Mouse (Mus musculus) bone marrow, adult 2 months (tissue): ENCODE measurements at regions not wholly inside any gene's neighbourhood (a gene's known extent, or its start where the extent isn't known, plus 50 kb on each side); places are given as distances from the start of the nearest gene placed in this dataset.

Source experiments
- H3K27ac ChIP-seq: fragments of 200-500 bp; 2 replicates; pipeline ENCODE4 v1.5.1; 2012; ENCODE audit warnings: low read depth, mild to moderate bottlenecking, control low read depth, inconsistent platforms, low read length; ENCODE audit not compliant: control insufficient read depth, poor library complexity, insufficient read depth
- H3K4me1 ChIP-seq: fragments of 200-500 bp; 2 replicates; pipeline ENCODE4 v1.6.1; 2011; ENCODE audit warnings: low read length; ENCODE audit not compliant: control insufficient read depth, insufficient read depth
- H3K4me3 ChIP-seq: fragments of 200-500 bp; replicated peaks from 2 replicates; pipeline ENCODE3; 2011; ENCODE audit warnings: mild to moderate bottlenecking, low read depth, low read length, control low read depth; ENCODE audit not compliant: control insufficient read depth
- CTCF ChIP-seq: fragments of 200-500 bp; IDR thresholded peaks from 2 replicates; pipeline ENCODE4 v1.5.1; 2011; ENCODE audit warnings: low read length, control low read depth; ENCODE audit not compliant: control insufficient read depth, insufficient read depth
- POLR2A ChIP-seq: fragments of 200-500 bp; IDR thresholded peaks from 2 replicates; pipeline ENCODE4 v1.6.1; 2011; ENCODE audit warnings: low read depth, mild to moderate bottlenecking, control low read depth, low read length, borderline replicate concordance; ENCODE audit not compliant: control insufficient read depth
- WGBS: fragments of 180-500 bp; shearing (Covaris S2); methylation state at CpG from one replicate; pipeline ENCODE4 v1.1.7; 2018; 5-methylcytosine and 5-hydroxymethylcytosine counted together

DNA sequence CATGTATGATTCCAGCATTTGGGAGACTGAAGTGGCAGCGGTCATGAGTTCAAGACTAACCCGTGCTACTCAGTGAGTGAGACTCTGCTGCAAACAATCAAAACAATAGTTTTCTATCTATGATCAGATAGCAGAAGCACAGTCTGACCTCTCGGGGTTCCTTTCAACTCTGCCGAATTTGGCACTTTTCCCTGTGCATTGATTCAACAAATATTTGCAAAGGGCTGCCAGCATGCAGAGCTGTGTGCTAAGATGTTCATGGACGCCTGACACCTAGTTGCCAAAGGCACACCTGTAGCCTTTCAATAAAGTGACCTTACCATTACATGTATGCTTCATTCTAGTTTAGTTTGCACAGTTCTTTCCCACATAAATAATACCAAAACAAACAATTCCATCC lies 118.7 kb upstream of the Tsc22d2 start:
- TF ChIP-seq POLR2A (no peak), CTCF (no peak)
- 64% methylated on average over 5 of the region's 5 CpGs for WGBS
- H3K4me1 ChIP-seq, result no peaks in the 10 kb centered on the region

DNA sequence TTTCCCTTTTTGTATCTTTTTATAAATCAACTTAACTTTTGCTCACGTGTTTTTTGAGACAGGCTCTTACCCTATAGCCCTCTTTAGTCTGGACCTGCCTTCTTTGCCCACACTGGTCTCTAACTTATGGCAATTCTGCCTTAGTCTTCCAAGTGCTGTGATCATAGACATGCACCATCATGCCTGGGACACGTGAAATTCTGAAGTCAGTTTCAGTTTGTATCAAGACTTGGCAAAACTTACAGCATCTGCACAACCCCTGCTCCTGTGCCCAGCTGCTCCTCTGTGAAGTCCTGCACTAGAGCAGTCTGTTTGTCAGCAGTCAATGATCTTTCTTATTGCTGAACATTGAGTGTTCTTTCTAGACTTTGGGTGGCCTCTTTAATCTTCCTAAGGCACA lies 114.3 kb upstream of the Tsc22d2 start:
- Histone ChIP-seq H3K27ac (no peak overlapping the region), H3K4me1 (no peaks in the 10 kb centered on the region), H3K4me3 (no peak overlapping the region)
- WGBS, result 64% methylated on average over 2 of the region's 2 CpGs
- TF ChIP-seq CTCF (no peak), POLR2A (no peak)

More for the DNA sequence above, 118.7 kb upstream of the Tsc22d2 start:
- Histone ChIP-seq H3K27ac (no peak overlapping the region), H3K4me3 (no peak overlapping the region)

DNA sequence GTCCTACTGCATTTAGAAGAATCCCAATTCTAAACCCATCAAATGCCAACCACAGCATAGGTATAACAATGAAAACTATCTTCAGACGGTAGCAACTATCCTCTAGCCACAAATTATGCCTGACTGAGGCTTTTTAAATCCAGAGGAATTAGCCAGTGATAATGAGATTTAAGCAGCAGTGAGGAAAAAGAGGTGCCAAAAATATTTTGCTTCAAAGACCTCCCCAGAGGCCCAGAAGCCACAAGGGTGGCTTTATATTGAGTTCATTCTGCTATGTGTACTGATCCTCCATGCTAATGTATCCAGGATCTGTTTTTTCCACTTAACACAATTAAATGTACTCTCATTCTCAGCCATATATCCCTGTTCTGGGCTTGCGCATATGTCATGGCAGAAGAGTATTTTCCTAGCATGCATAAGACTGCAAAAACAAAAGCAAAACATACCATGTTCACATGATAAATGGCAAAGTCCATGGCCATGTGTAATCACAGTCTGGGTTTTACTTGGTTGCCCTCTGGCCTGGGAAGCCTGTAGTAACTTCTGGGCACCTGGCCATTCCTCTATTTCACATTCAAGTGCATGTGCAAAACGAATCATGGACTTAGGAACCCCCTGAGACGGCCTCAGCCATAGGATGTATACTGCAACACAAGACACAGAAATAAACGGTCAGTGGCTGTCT lies 113.6 kb upstream of the Tsc22d2 start:
- TF ChIP-seq CTCF, result no peak
- no peak for TF ChIP-seq POLR2A
- no peaks in the 10 kb centered on the region for H3K4me1 ChIP-seq
- WGBS, result 68% methylated on average over 5 of the region's 5 CpGs
- no peak overlapping the region for H3K27ac ChIP-seq
- no peak overlapping the region for H3K4me3 ChIP-seq

DNA sequence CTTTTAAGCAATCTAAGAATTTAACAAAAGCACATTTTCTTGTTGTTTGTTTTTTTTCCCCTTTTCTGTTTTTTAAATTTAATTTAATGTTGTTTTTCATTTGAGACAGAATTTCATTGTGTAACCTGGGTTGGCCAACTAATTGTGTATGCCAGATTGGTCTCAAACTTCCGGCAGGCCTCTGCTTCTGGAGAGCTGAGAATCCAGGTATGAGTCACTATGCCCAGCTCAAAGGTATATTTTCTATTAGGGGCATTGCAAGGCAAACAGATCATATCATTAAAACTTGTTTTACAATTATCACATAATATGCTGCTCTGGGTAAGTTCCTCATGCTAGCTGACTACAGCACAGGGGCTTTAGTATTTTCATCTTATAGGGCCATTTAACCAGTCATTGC lies 112.2 kb upstream of the Tsc22d2 start:
- TF ChIP-seq POLR2A, result no peak
- no peak for TF ChIP-seq CTCF
- Histone ChIP-seq H3K4me1 (no peaks in the 10 kb centered on the region), H3K27ac (no peak overlapping the region), H3K4me3 (no peak overlapping the region)
- 89% methylated on average over 1 of the region's 1 CpGs for WGBS

DNA sequence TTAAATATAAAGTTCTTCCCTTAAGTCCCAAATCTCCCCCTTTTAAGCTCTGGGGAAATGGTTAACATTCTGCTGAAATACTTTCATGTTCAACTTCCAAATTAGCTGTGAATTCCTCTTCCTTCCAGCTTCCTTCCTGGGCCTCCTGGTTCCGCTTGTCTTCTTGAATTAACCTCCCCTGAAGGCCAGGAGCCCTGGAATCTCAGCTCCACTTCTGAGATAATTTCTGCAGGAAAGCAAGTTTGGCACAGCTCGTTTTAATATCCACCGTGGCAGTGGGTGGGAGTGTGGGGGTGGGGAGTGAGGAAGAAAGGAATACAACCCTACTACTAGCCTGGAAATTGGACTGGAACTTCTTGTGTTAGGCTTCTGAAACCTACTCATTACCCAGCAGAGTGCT lies 110.8 kb upstream of the Tsc22d2 start:
- TF ChIP-seq POLR2A (no peak), CTCF (no peak)
- WGBS, result 44% methylated on average over 3 of the region's 3 CpGs
- no peaks in the 10 kb centered on the region for H3K4me1 ChIP-seq
- H3K27ac ChIP-seq, result no peak overlapping the region
- no peak overlapping the region for H3K4me3 ChIP-seq

DNA sequence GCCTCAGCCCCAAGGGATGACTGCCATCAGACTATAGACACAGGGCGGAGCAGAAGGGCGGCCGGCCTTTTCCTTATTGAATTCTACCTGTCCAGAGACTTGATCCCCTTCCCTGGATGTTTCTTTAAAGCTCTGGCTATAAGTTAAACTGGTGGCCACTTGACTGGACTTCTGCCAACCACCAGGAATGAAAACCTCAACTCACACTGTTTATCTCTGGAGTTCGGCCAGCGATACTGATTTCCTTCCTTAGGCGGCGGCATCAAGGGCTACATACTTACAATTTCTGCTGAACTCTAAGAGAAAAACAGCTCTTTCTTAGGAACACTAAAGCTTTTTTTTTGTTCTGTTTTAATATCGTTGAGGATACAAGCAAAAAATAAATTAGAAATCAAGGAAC lies 104.9 kb upstream of the Tsc22d2 start:
- Histone ChIP-seq H3K27ac (no peak overlapping the region), H3K4me3 (no peak overlapping the region), H3K4me1 (no peaks in the 10 kb centered on the region)
- WGBS, result 37% methylated on average over 8 of the region's 8 CpGs
- TF ChIP-seq CTCF, result no peak
- no peak for TF ChIP-seq POLR2A

DNA sequence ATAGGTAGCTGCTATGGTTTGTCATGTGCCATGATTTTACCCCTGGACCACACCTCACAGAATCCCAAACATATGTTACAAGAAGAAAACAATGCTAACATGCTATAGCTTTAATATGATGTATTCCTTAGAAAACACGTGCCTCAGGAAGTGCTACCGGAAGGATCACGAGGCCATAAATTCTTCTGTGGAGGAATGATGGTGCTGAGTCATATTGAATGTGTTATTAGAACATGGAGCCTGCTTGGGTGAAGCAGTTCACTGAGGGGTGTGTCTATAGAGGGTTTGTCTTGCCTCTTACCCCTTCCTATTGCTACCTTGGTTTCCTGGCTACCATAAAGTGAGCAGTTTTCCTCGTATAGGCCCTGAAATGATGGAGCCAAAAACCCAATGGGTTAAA lies 104.1 kb upstream of the Tsc22d2 start:
- Histone ChIP-seq H3K27ac (no peak overlapping the region), H3K4me3 (no peak overlapping the region), H3K4me1 (no peaks in the 10 kb centered on the region)
- 43% methylated on average over 4 of the region's 4 CpGs for WGBS
- TF ChIP-seq CTCF, result no peak
- no peak for TF ChIP-seq POLR2A

DNA sequence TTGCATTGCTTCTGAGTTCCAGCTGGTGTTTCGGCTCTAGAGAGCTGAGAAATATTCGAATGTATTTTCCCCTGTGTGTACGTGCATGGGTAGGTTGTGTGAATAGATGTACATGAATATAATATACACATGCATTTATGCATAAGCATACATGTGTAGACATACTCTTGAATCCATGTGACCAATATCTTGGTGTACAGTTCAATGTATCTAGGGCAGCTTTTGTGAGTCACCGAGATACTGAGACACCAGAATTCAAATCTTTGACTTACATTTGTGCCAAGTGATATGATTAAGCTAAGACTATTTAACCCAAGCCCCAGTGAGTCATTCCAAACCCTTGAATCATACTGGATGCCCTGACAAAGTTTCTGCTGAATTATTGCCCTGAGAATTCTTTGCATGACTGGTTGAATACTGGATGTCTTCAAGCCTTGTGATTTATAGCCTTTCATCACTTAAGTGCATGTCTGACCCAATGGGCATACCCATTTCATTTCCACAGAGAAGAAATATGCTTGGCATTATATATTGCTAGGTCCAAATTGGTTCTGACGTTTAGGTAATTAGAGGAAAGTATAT lies 103.3 kb upstream of the Tsc22d2 start:
- no peak overlapping the region for H3K4me3 ChIP-seq
- H3K4me1 ChIP-seq, result no peaks in the 10 kb centered on the region
- 90% methylated on average over 5 of the region's 5 CpGs for WGBS
- H3K27ac ChIP-seq, result no peak overlapping the region
- TF ChIP-seq POLR2A (no peak), CTCF (no peak)

DNA sequence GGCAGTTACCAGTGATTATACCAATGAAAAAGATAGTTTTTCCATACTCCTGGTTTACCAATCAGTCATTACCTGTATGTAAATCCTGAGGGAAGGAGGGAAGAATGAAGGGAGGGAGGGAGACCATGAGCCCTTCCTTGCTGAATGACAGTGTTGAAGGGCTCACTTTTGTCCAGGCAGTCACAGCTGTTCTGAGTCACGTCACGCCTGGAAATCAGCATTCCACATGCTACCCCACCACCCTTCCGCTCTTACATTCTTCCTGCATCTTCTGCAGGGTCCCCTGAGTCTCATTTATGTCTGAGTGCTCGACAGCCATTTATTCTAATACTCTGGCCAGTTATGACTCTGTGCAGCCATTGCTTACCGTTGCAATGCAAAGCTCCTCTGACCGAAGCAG lies 101.9 kb upstream of the Tsc22d2 start:
- 83% methylated on average over 6 of the region's 6 CpGs for WGBS
- Histone ChIP-seq H3K27ac (no peak overlapping the region), H3K4me3 (no peak overlapping the region), H3K4me1 (no peaks in the 10 kb centered on the region)
- TF ChIP-seq CTCF, result no peak
- TF ChIP-seq POLR2A, result no peak
